Mouse (Mus musculus): ENCODE measurements around the gene Ahr. TPM values are rescaled to one million over a fixed set of nuclear protein-coding genes. Genes with fewer than 3 reads are reported as not detected.
A peak's percentile ranks its signal among the peaks of the same experiment; 100 is the strongest.

Gene Ahr
- total and polyA plus RNA-seq, 2 experiments from 2014 or later, result 2.7 to 11.5 TPM

- ATAC-seq, result no peak
- no peak overlapping the region for H3K4me3 ChIP-seq (ENCODE audit: low read length)
- 71% methylated on average over 5 of the region's 5 CpGs for WGBS
These were observed 1.7 kb downstream of the Ahr start for GRCm38 (mm10) chr12:35533133-35533532.

GRCm38 (mm10) chr12:35532151-35532550, 2.7 kb downstream of the Ahr start:
- DNase-seq (ENCODE audit: low spot score) (peak; percentile 80), ATAC-seq (no peak)
- Histone ChIP-seq H3K4me3 (ENCODE audit: low read length) (no peak overlapping the region), H3K9ac (replicated peaks; ENCODE audit: low read length) (no peak overlapping the region), H3K4me2 (ENCODE audit: low read depth, low read length) (0 out of 2 replicates have a peak overlapping the region, but pooled peaks have one; percentile 69), H3K36me3 (ENCODE audit: insufficient read depth, low read length) (no peaks in the 10 kb centered on the region), H3K27me3 (ENCODE audit: insufficient read depth, low read length) (no peaks in the 10 kb centered on the region), H3K4me1 (ENCODE audit: insufficient read depth, low read length) (no peaks in the 10 kb centered on the region), H3K9me3 (ENCODE audit: low read length) (no peaks in the 10 kb centered on the region), H3K27ac (no peak overlapping the region)
- 11% methylated on average over 5 of the region's 5 CpGs for WGBS
- peak; percentile 75 for TF ChIP-seq CTCF (IDR thresholded peaks at IDR 0.05; ENCODE audit: low read depth)

More at GRCm38 (mm10) chr12:35533133-35533532, 1.7 kb downstream of the Ahr start:
- H3K4me1 ChIP-seq (ENCODE audit: insufficient read depth, low read length), result no peaks in the 10 kb centered on the region
- no peak for TF ChIP-seq CTCF (IDR thresholded peaks at IDR 0.05; ENCODE audit: low read depth)
- no peak for DNase-seq (ENCODE audit: low spot score)
- no peaks in the 10 kb centered on the region for H3K9me3 ChIP-seq (ENCODE audit: low read length)
- H3K4me2 ChIP-seq (ENCODE audit: low read depth, low read length), result peak overlapping the region; percentile 69; the same call in 1 of the 2 replicates
- H3K36me3 ChIP-seq (ENCODE audit: insufficient read depth, low read length), result no peaks in the 10 kb centered on the region
- no peaks in the 10 kb centered on the region for H3K27me3 ChIP-seq (ENCODE audit: insufficient read depth, low read length)
- no peak overlapping the region for H3K27ac ChIP-seq
- H3K9ac ChIP-seq (replicated peaks; ENCODE audit: low read length), result no peak overlapping the region

GRCm38 (mm10) chr12:35530587-35530986, 4.3 kb downstream of the Ahr start:
- TF ChIP-seq CTCF (IDR thresholded peaks at IDR 0.05; ENCODE audit: low read depth), result no peak
- Histone ChIP-seq H3K9me3 (ENCODE audit: low read length) (no peaks in the 10 kb centered on the region), H3K9ac (replicated peaks; ENCODE audit: low read length) (no peak overlapping the region), H3K4me3 (ENCODE audit: low read length) (no peak overlapping the region), H3K4me2 (ENCODE audit: low read depth, low read length) (no peak overlapping the region), H3K36me3 (ENCODE audit: insufficient read depth, low read length) (no peaks in the 10 kb centered on the region), H3K27ac (no peak overlapping the region), H3K4me1 (ENCODE audit: insufficient read depth, low read length) (no peaks in the 10 kb centered on the region), H3K27me3 (ENCODE audit: insufficient read depth, low read length) (no peaks in the 10 kb centered on the region)
- DNase-seq (ENCODE audit: low spot score) (no peak), ATAC-seq (no peak)

GRCm38 (mm10) chr12:35527429-35527828, 7.4 kb downstream of the Ahr start:
- Histone ChIP-seq H3K4me3 (ENCODE audit: low read length) (no peak overlapping the region), H3K27me3 (ENCODE audit: insufficient read depth, low read length) (no peaks in the 10 kb centered on the region), H3K4me1 (ENCODE audit: insufficient read depth, low read length) (no peaks in the 10 kb centered on the region), H3K9me3 (ENCODE audit: low read length) (no peaks in the 10 kb centered on the region), H3K36me3 (ENCODE audit: insufficient read depth, low read length) (no peaks in the 10 kb centered on the region), H3K27ac (no peak overlapping the region), H3K4me2 (ENCODE audit: low read depth, low read length) (no peak overlapping the region), H3K9ac (replicated peaks; ENCODE audit: low read length) (no peak overlapping the region)
- WGBS, result 84% methylated on average over 6 of the region's 6 CpGs
- DNase-seq (ENCODE audit: low spot score) (no peak), ATAC-seq (no peak)
- TF ChIP-seq CTCF (IDR thresholded peaks at IDR 0.05; ENCODE audit: low read depth), result no peak

GRCm38 (mm10) chr12:35522585-35523103, 12.2 kb downstream of the Ahr start:
- no peak for TF ChIP-seq CTCF (IDR thresholded peaks at IDR 0.05; ENCODE audit: low read depth)

GRCm38 (mm10) chr12:35515621-35516020, 19.2 kb downstream of the Ahr start:
- H3K27ac ChIP-seq, result no peak overlapping the region
- no peak overlapping the region for H3K9ac ChIP-seq (replicated peaks; ENCODE audit: low read length)
- H3K36me3 ChIP-seq (ENCODE audit: insufficient read depth, low read length), result no peaks in the 10 kb centered on the region; the same call in 1 of the 2 replicates
- no peaks in the 10 kb centered on the region for H3K27me3 ChIP-seq (ENCODE audit: insufficient read depth, low read length)
- no peak overlapping the region for H3K4me3 ChIP-seq (ENCODE audit: low read length)
- no peaks in the 10 kb centered on the region for H3K9me3 ChIP-seq (ENCODE audit: low read length)
- no peak overlapping the region for H3K4me2 ChIP-seq (ENCODE audit: low read depth, low read length)
- TF ChIP-seq CTCF (IDR thresholded peaks at IDR 0.05; ENCODE audit: low read depth), result no peak
- no peaks in the 10 kb centered on the region for H3K4me1 ChIP-seq (ENCODE audit: insufficient read depth, low read length)
- WGBS, result 75% methylated on average over 3 of the region's 3 CpGs
- ATAC-seq (no peak), DNase-seq (ENCODE audit: low spot score) (no peak)

More at GRCm38 (mm10) chr12:35522585-35523103, 12.2 kb downstream of the Ahr start:
- Histone ChIP-seq H3K9me3 (ENCODE audit: low read length) (no peaks in the 10 kb centered on the region), H3K4me1 (ENCODE audit: insufficient read depth, low read length) (no peaks in the 10 kb centered on the region), H3K36me3 (ENCODE audit: insufficient read depth, low read length) (no peaks in the 10 kb centered on the region), H3K27me3 (ENCODE audit: insufficient read depth, low read length) (no peaks in the 10 kb centered on the region), H3K4me2 (ENCODE audit: low read depth, low read length) (no peak overlapping the region), H3K9ac (replicated peaks; ENCODE audit: low read length) (no peak overlapping the region), H3K4me3 (ENCODE audit: low read length) (no peak overlapping the region), H3K27ac (no peak overlapping the region)
- WGBS, result 89% methylated on average over 9 of the region's 9 CpGs
- DNase-seq (ENCODE audit: low spot score) (no peak), ATAC-seq (no peak)

GRCm38 (mm10) chr12:35514671-35515070, 20.2 kb downstream of the Ahr start:
- no peak overlapping the region for H3K27ac ChIP-seq
- no peak for TF ChIP-seq CTCF (IDR thresholded peaks at IDR 0.05; ENCODE audit: low read depth)
- WGBS, result 58% methylated on average over 2 of the region's 2 CpGs
- no peaks in the 10 kb centered on the region for H3K4me1 ChIP-seq (ENCODE audit: insufficient read depth, low read length)
- no peaks in the 10 kb centered on the region; the same call in 1 of the 2 replicates for H3K36me3 ChIP-seq (ENCODE audit: insufficient read depth, low read length)
- no peaks in the 10 kb centered on the region for H3K9me3 ChIP-seq (ENCODE audit: low read length)
- no peak overlapping the region for H3K4me2 ChIP-seq (ENCODE audit: low read depth, low read length)
- H3K27me3 ChIP-seq (ENCODE audit: insufficient read depth, low read length), result no peaks in the 10 kb centered on the region
- no peak overlapping the region for H3K9ac ChIP-seq (replicated peaks; ENCODE audit: low read length)
- DNase-seq (ENCODE audit: low spot score) (no peak), ATAC-seq (no peak)
- no peak overlapping the region for H3K4me3 ChIP-seq (ENCODE audit: low read length)

Measured in hindbrain, postnatal 0 days (tissue).